Mouse (Mus musculus) ES-E14 (cell line): ENCODE results near the gene G0s2.

Source experiments
- HCFC1 ChIP-seq: IDR thresholded peaks from 2 replicates; pipeline ENCODE4 v1.6.1; 2012; ENCODE audit warnings: low read length, inconsistent platforms, borderline replicate concordance; ENCODE audit not compliant: insufficient read depth
- MAFK ChIP-seq: IDR thresholded peaks from 2 replicates; pipeline ENCODE4 v1.6.1; 2014; ENCODE audit warnings: mild to moderate bottlenecking, low read depth, low read length, inconsistent platforms; ENCODE audit not compliant: insufficient read depth
- ZC3H11A ChIP-seq: IDR thresholded peaks from 2 replicates; pipeline ENCODE4 v1.6.1; 2012; ENCODE audit warnings: low read depth, mild to moderate bottlenecking, inconsistent platforms, low read length, borderline replicate concordance
- ZNF384 ChIP-seq: IDR thresholded peaks from 2 replicates; pipeline ENCODE4 v1.6.1; 2012; ENCODE audit warnings: low read depth, low read length, inconsistent platforms

- TF ChIP-seq ZC3H11A: no peak
- no peak for TF ChIP-seq MAFK
- TF ChIP-seq ZNF384: no peak
- no peak for TF ChIP-seq HCFC1
Observed at GRCm38 (mm10) chr1:193311596-193311995, 38.6 kb upstream of the G0s2 start.
